Mouse (Mus musculus): Measurements from ENCODE around the gene Scyl2. TPM values are rescaled to one million over a fixed set of nuclear protein-coding genes. Genes with fewer than 3 reads are reported as not detected.
A peak's percentile ranks its signal among the peaks of the same experiment; 100 is the strongest.

Scyl2 gene
- polyA plus RNA-seq, 1 experiment from 2014 or later: 4.0 TPM

DNA sequence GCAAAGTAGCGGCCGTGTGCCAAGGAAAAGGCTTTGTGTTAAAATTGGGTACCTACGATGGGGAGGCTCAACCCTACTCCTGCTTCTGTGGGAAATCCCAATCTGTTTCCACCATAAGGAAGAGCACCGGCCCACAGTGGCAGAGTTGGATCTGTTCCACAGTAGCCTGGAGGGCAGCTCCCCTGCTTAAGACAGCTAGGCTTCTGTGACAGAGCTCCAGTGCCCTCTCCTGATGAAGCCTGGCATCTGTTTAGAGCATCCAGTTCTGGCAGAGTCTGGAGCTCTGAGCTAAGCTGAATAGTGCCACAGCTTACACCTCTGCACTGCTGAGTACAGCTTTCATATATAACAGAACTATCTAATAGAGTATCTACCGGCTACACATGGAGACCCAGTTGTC, 51.1 kb downstream of the Scyl2 start:
- no peak overlapping the region for H3K9ac ChIP-seq
- peaks cover 9% of the 10 kb centered on the region for H3K36me3 ChIP-seq (replicated peaks)
- H3K4me3 ChIP-seq (replicated peaks): no peak overlapping the region
- H3K4me2 ChIP-seq: no peak overlapping the region
- H3K9me3 ChIP-seq (replicated peaks): no peaks in the 10 kb centered on the region
- no peaks in the 10 kb centered on the region for H3K27me3 ChIP-seq
- 77% methylated on average over 5 of the region's 5 CpGs for WGBS (ENCODE audit: insufficient replicate concordance)
- no peak overlapping the region for H3K27ac ChIP-seq (replicated peaks)
- H3K4me1 ChIP-seq (replicated peaks): peaks cover 8% of the 10 kb centered on the region
- no peak for ATAC-seq (ENCODE audit: insufficient read depth)

DNA sequence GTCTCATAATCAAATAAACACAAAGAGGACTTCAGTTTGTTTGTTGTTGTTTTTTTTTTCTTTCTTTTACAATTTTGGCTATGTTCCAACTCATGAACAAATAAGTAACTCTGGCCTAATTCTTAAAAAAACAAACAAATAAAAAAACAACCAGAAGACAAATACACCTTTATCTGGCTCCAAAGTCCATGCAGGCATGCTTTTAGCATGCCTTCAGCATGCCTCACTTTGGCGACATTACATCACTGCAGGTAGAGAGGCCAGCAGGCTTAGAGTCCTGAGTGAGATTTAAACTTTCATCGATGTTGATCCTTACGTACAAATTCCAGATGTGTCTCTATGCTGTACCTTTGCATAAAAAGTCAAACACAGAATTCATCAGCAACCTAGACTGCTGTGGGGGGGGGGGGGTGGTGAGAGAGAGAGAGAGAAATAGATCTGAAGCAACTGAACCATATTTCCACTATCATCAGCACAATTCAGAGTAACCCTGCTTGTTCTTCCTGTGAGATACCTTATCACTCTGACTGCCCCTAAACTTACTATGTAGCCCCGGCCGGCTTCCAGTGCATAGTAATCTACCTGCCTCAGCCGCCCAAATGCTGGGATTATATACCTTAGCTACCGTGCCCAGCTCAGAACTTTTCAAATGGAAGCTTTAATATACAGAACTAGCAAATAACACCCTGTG, 52.2 kb downstream of the Scyl2 start:
- Histone ChIP-seq H3K9ac (no peak overlapping the region), H3K4me2 (no peak overlapping the region), H3K36me3 (replicated peaks) (no peaks in the 10 kb centered on the region), H3K9me3 (replicated peaks) (no peaks in the 10 kb centered on the region), H3K27ac (replicated peaks) (no peak overlapping the region), H3K4me3 (replicated peaks) (no peak overlapping the region), H3K27me3 (no peaks in the 10 kb centered on the region), H3K4me1 (replicated peaks) (peaks cover 8% of the 10 kb centered on the region)
- whole genome bisulfite sequencing (ENCODE audit: insufficient replicate concordance): 49% methylated on average over 7 of the region's 7 CpGs
- no peak for ATAC-seq (ENCODE audit: insufficient read depth)

DNA sequence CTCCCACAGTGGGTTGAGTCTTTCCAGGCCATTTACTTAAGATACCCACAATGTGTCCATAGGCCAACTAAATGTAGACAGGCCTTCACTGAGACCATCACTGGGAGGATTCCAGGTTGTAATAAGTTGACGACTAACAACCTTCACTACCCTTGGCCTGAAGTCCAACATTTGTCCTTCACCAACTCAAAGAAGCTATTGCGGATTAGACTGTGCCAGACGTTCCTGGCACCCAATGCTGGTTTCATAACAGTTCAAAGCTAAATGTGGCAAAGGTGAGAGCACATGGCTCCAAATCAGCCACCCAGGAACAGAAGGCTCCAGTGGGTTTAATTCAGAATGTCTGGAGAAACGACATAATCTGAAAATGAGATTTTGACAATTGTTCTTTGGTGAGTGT, 53.0 kb downstream of the Scyl2 start:
- Histone ChIP-seq H3K27me3 (no peaks in the 10 kb centered on the region), H3K4me3 (replicated peaks) (no peak overlapping the region), H3K9me3 (replicated peaks) (no peaks in the 10 kb centered on the region), H3K9ac (no peak overlapping the region), H3K27ac (replicated peaks) (no peak overlapping the region), H3K4me1 (replicated peaks) (peaks cover 8% of the 10 kb centered on the region), H3K4me2 (no peak overlapping the region), H3K36me3 (replicated peaks) (no peaks in the 10 kb centered on the region)
- no peak for ATAC-seq (ENCODE audit: insufficient read depth)
- 70% methylated on average over 4 of the region's 4 CpGs for whole genome bisulfite sequencing (ENCODE audit: insufficient replicate concordance)

DNA sequence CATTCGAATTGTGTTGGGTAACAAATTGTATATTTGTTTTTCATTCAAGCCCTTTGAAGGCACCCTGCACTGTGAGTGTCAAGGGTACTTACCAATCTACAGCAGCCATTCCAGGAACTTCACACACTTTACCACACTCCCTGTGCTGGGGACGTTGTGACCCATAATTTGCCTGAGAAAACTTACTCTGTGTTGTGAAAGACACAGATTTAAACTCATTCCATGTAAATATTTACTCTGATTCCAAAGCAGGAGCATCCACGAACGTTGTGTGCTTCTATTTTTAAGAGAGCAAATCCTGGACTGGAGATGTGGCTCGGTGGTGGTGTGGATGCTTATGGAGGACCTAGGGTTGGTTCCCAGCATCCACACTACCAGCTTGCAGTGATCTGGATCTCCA, 54.3 kb downstream of the Scyl2 start:
- no peak; the same call in 1 of the 2 replicates for ATAC-seq (ENCODE audit: insufficient read depth)
- no peak overlapping the region for H3K27ac ChIP-seq (replicated peaks)
- H3K9ac ChIP-seq: no peak overlapping the region

DNA sequence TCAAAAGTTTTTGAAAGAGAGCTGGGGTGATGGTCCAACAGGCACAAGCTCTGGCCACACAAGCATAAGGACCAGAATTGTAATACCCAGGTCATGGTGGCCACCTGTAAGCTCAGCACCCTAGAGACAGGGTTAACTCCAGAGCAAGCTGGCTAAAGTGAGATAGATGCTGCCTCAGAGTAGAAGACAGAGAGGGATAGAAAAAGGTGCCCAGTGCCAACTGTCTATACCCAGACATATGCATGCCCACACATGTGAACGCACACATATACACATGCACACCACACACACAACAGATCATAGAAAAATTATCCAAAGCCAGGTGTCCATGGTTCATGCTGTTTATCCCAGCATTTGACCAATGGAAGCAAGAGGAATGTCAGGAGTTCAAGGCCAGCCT, 55.5 kb downstream of the Scyl2 start:
- H3K27me3 ChIP-seq: no peaks in the 10 kb centered on the region
- H3K36me3 ChIP-seq (replicated peaks): no peaks in the 10 kb centered on the region
- 75% methylated on average over 1 of the region's 1 CpGs for WGBS (ENCODE audit: insufficient replicate concordance)
- no peaks in the 10 kb centered on the region for H3K9me3 ChIP-seq (replicated peaks)
- no peak overlapping the region for H3K4me3 ChIP-seq (replicated peaks)
- no peak overlapping the region for H3K27ac ChIP-seq (replicated peaks)
- no peak overlapping the region for H3K4me2 ChIP-seq
- H3K4me1 ChIP-seq (replicated peaks): peaks cover 8% of the 10 kb centered on the region
- H3K9ac ChIP-seq: no peak overlapping the region
- no peak for ATAC-seq (ENCODE audit: insufficient read depth)

More for the DNA sequence above, 54.3 kb downstream of the Scyl2 start:
- no peaks in the 10 kb centered on the region for H3K27me3 ChIP-seq
- H3K4me3 ChIP-seq (replicated peaks): no peak overlapping the region
- H3K9me3 ChIP-seq (replicated peaks): no peaks in the 10 kb centered on the region
- WGBS (ENCODE audit: insufficient replicate concordance): 45% methylated on average over 5 of the region's 5 CpGs
- H3K4me2 ChIP-seq: no peak overlapping the region
- H3K36me3 ChIP-seq (replicated peaks): no peaks in the 10 kb centered on the region
- peaks cover 8% of the 10 kb centered on the region for H3K4me1 ChIP-seq (replicated peaks)

DNA sequence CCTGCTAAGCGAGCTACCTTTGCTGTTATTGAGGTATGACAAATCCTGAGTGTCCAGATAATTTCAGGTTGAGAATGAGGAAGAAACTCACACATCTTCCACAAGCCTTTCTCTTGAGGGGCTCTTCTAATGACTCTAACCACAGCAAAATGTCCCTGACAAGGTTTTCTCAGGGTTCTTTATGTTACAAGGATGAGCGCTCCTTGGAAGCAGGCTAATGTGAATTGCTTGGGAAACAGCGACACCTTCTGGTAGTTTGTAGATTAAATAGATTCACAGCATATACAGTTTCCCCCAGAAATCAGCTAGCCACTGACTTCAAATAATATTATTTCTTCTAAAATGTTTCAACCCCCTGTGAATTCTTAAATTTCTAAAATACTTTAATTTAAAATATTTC, 56.0 kb downstream of the Scyl2 start:
- Histone ChIP-seq H3K4me3 (replicated peaks) (no peak overlapping the region), H3K27me3 (no peaks in the 10 kb centered on the region), H3K4me2 (no peak overlapping the region), H3K9me3 (replicated peaks) (no peaks in the 10 kb centered on the region), H3K36me3 (replicated peaks) (no peaks in the 10 kb centered on the region), H3K27ac (replicated peaks) (no peak overlapping the region), H3K9ac (no peak overlapping the region), H3K4me1 (replicated peaks) (peaks cover 8% of the 10 kb centered on the region)
- 32% methylated on average over 3 of the region's 3 CpGs for WGBS (ENCODE audit: insufficient replicate concordance)
- no peak for ATAC-seq (ENCODE audit: insufficient read depth)

DNA sequence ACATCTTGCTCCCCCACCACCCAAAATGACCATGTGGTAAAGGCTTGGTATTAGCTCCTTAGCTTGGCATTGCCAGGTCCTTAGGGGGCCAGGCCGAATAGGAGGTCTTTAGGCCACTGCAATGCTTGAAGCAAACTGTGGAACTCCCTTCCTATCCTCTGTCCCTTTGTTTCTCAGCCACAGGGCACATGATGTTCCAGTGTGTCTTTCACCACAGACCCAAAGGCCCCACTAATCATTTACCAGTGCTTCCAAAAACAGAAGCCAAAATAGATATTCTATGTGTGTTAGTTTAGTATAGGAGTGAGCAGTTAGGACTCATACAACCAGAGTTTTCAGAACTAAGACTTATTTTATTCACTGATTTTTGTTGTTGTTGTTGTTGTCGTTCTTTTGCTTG, 59.4 kb downstream of the Scyl2 start:
- WGBS (ENCODE audit: insufficient replicate concordance): 73% methylated on average over 2 of the region's 2 CpGs
- Histone ChIP-seq H3K9me3 (replicated peaks) (no peaks in the 10 kb centered on the region), H3K9ac (no peak overlapping the region), H3K27me3 (no peaks in the 10 kb centered on the region), H3K4me1 (replicated peaks) (peaks cover under 1% of the 10 kb centered on the region; the same call in 1 of the 2 replicates), H3K27ac (replicated peaks) (no peak overlapping the region), H3K36me3 (replicated peaks) (no peaks in the 10 kb centered on the region), H3K4me2 (no peak overlapping the region), H3K4me3 (replicated peaks) (no peak overlapping the region)
- no peak for ATAC-seq (ENCODE audit: insufficient read depth)

DNA sequence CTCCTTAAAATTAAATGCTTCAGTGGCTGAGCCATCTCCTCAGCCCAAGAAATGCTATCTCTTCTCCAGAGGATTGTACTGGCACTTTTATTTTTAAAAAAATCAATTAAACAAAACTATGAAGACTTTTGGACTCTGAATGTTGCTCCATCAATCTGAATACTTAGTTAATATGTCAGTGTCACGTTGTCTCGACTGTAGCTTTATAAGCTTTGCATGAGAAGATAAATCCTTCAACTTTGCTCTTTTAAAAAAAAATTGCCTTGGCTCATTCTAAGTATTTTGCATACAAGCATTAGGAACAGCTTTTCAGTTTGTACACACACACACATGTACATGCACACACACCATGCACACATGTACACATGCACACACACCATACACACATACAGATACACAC, 61.9 kb downstream of the Scyl2 start:
- H3K9ac ChIP-seq: no peak overlapping the region

DNA sequence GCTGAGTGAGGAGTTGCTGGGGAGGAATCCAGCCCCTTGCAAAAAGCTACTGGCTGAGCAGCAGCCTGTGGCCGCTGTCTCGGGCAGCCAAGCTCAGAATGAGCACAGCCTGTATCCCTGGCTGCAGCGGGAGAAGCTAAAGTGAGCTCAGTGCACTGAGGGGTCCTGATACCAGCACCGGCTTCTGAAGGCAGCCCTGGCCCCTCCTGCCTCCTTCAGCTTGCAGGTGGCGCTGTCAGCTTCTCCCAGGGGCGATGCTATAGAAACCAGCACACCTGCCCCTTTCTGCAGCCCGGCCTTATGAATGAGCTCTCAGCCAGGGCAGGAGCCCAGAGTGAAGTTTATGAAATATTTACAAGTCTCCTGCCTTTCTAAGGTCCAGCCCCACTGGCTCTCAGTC, 65.0 kb downstream of the Scyl2 start, which contains the start of gene Slc17a8:
Gene Slc17a8, minus strand, starts transcription at position 125 of the 400 bp plus-strand sequence.
- Histone ChIP-seq H3K36me3 (replicated peaks) (no peaks in the 10 kb centered on the region), H3K4me1 (replicated peaks) (no peaks in the 10 kb centered on the region), H3K27me3 (peaks cover 3% of the 10 kb centered on the region; the same call in 1 of the 2 replicates), H3K4me2 (no peak within 1 kb of the TSS), H3K27ac (replicated peaks) (no peak within 1 kb of the TSS), H3K4me3 (replicated peaks) (no peak within 1 kb of the TSS), H3K9me3 (replicated peaks) (no peaks in the 10 kb centered on the region), H3K9ac (no peak within 1 kb of the TSS)
- WGBS (ENCODE audit: insufficient replicate concordance): 55% methylated on average over 7 of the region's 7 CpGs
- ATAC-seq (ENCODE audit: insufficient read depth): no peak

More for the DNA sequence above, 61.9 kb downstream of the Scyl2 start:
- H3K27me3 ChIP-seq: peaks cover 3% of the 10 kb centered on the region; the same call in 1 of the 2 replicates
- H3K9me3 ChIP-seq (replicated peaks): no peaks in the 10 kb centered on the region
- WGBS (ENCODE audit: insufficient replicate concordance): 67% methylated on average over 2 of the region's 2 CpGs
- H3K27ac ChIP-seq (replicated peaks): no peak overlapping the region
- no peaks in the 10 kb centered on the region for H3K36me3 ChIP-seq (replicated peaks)
- ATAC-seq (ENCODE audit: insufficient read depth): no peak
- no peak overlapping the region for H3K4me3 ChIP-seq (replicated peaks)
- H3K4me1 ChIP-seq (replicated peaks): no peaks in the 10 kb centered on the region; the same call in 1 of the 2 replicates
- no peak overlapping the region for H3K4me2 ChIP-seq

DNA sequence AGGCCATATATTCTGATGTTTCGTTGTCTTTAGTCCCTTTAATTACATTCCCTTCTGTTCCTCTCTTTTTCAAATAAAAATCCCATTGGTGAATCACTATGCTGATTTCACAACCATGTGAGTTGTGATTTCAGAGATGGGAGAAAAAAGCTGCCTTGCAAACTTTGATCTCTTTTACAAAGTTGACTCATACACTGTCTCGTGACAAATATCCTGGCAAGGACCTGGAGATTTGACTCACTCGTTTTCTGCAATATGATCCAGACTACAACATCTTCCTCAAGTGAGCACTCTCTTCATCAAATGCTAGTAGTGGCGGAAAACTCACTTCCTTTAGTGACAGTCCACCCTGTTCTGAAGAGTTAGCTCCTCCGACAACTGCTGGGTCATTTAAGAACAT, 86.8 kb downstream of the Scyl2 start:
- Histone ChIP-seq H3K27me3 (no peaks in the 10 kb centered on the region), H3K4me2 (no peak overlapping the region), H3K4me1 (replicated peaks) (peaks cover 14% of the 10 kb centered on the region), H3K9ac (no peak overlapping the region), H3K36me3 (replicated peaks) (no peaks in the 10 kb centered on the region), H3K4me3 (replicated peaks) (no peak overlapping the region), H3K27ac (replicated peaks) (no peak overlapping the region), H3K9me3 (replicated peaks) (no peaks in the 10 kb centered on the region)
- ATAC-seq (ENCODE audit: insufficient read depth): no peak
- 52% methylated on average over 5 of the region's 5 CpGs for WGBS (ENCODE audit: insufficient replicate concordance)

DNA sequence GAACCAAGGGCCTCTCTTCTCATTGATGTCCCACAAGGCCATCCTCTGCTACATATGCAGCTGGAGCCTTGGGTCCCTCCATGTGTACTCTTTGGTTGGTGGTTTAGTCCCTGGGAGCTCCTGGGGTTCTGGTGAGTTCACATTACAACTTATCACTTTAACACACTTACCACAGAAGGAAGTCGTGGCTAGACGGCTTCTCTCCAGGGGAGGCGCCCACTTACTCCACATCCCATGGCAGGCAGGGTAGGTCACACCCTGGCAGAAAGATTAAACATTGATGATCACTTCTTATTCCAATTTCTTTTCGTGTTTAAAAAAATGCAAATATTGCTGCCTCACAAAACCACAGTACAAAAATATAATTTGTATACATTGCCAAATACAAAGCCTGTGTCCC, 88.8 kb downstream of the Scyl2 start:
- Histone ChIP-seq H3K4me2 (no peak overlapping the region), H3K9ac (no peak overlapping the region), H3K9me3 (replicated peaks) (no peaks in the 10 kb centered on the region), H3K4me3 (replicated peaks) (no peak overlapping the region), H3K4me1 (replicated peaks) (peaks cover 17% of the 10 kb centered on the region), H3K27me3 (no peaks in the 10 kb centered on the region), H3K27ac (replicated peaks) (no peak overlapping the region), H3K36me3 (replicated peaks) (no peaks in the 10 kb centered on the region)
- 0 out of 2 replicates have a peak, but pooled peaks have one; percentile 56 for ATAC-seq (ENCODE audit: insufficient read depth)
- WGBS (ENCODE audit: insufficient replicate concordance): 20% methylated on average over 4 of the region's 4 CpGs

DNA sequence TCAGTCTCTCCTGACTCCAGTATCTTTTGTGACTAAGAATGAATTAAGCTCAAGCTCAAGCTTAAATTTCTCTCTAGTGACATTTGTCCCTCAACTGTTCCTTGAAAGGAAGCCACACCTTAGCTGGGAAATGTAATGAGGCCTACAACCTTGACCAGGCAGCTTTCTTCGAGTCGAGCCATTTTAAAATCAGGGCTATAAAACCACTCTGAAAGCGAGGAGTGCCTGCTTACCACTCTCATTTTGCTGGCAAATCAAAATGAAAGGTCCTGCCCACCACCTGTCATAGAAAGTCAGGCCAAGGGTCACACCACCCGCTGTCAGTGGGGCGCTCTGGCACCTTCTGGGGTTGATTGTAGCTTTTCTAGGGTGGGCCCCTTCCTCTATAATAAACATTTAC, 90.2 kb downstream of the Scyl2 start:
- ATAC-seq (ENCODE audit: insufficient read depth): no peak
- Histone ChIP-seq H3K9ac (no peak overlapping the region), H3K27me3 (no peaks in the 10 kb centered on the region), H3K4me3 (replicated peaks) (no peak overlapping the region), H3K9me3 (replicated peaks) (no peaks in the 10 kb centered on the region), H3K4me1 (replicated peaks) (peaks cover 17% of the 10 kb centered on the region), H3K27ac (replicated peaks) (no peak overlapping the region), H3K4me2 (no peak overlapping the region), H3K36me3 (replicated peaks) (no peaks in the 10 kb centered on the region)
- WGBS (ENCODE audit: insufficient replicate concordance): 68% methylated on average over 5 of the region's 5 CpGs

All from liver, embryonic 15.5 days (tissue).